Mouse (Mus musculus) embryonic fibroblast, embryonic 13.5 days (primary cell): Measurements from ENCODE around the gene Scd3. TPM values are rescaled to one million over a fixed set of nuclear protein-coding genes. Genes with fewer than 3 reads are reported as not detected.

Source experiments
- H3K27ac ChIP-seq: 2 replicates; pipeline ENCODE4 v1.5.1; 2012; ENCODE audit warnings: low read length, control low read depth, inconsistent platforms; ENCODE audit not compliant: insufficient read depth
- H3K4me1 ChIP-seq: 2 replicates; pipeline ENCODE4 v1.6.1; 2011; ENCODE audit warnings: low read length; ENCODE audit not compliant: control insufficient read depth, insufficient read depth
- H3K4me3 ChIP-seq: 2 replicates; pipeline ENCODE4 v1.5.1; 2011; ENCODE audit warnings: mild to moderate bottlenecking, control low read depth, low read length; ENCODE audit not compliant: insufficient read depth
- CTCF ChIP-seq: IDR thresholded peaks from 2 replicates; pipeline ENCODE4 v1.5.1; 2011; ENCODE audit warnings: mild to moderate bottlenecking, control low read depth, low read length, moderate library complexity, borderline replicate concordance; ENCODE audit not compliant: insufficient read depth
- POLR2A ChIP-seq: IDR thresholded peaks from 2 replicates; pipeline ENCODE4 v1.6.1; 2011; ENCODE audit warnings: low read depth, mild to moderate bottlenecking, control low read depth, low read length, moderate library complexity
- polyA plus RNA-seq: library from polyadenylated mRNA; stranded (reverse); fragments of >200 nt; gene quantifications from 2 replicates; pipeline ENCODE4 v1.2.4, GENCODE M21; 2011; ENCODE audit warnings: low read depth; ENCODE audit not compliant: missing spikeins, insufficient read length

Scd3 gene
- 0.17 and 0.23 TPM in 2 replicates for polyA plus RNA-seq

GRCm38 (mm10) chr19:44203015-44203564 lies at the start of gene Scd3:
TSS of gene Scd3 (plus strand) at chr19:44203269.
- H3K4me3 ChIP-seq: no peak within 1 kb of the TSS
- H3K4me1 ChIP-seq: no peaks in the 10 kb centered on the region
- H3K27ac ChIP-seq: no peak within 1 kb of the TSS
- TF ChIP-seq POLR2A: no peak
- TF ChIP-seq CTCF: no peak

GRCm38 (mm10) chr19:44153781-44154180 lies 49.3 kb upstream of the Scd3 start:
- no peak overlapping the region for H3K4me3 ChIP-seq
- no peaks in the 10 kb centered on the region for H3K4me1 ChIP-seq
- no peak overlapping the region for H3K27ac ChIP-seq
- TF ChIP-seq CTCF (no peak), POLR2A (no peak)

DNA sequence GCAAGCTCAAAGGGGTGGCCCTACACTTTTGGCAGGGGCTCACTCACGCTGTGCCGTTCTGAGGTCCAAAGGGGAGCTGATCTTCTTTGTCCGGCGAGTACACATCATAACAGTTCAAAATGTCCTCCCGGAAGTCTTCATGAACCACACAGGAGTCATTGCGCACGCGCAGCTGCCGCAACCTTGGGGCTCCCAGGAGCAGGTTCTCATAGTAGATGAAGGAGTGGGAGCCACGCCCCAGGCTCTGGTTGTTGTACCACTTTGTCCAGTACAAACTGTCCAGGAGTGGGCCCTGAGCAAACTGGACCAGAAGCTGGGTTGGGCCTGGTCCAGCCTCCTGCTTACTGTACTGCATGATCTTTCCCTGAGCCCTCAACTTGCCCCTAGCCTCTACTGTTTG lies 46.1 kb upstream of the Scd3 start:
- no peaks in the 10 kb centered on the region for H3K4me1 ChIP-seq
- no peak overlapping the region for H3K27ac ChIP-seq
- TF ChIP-seq POLR2A: no peak
- no peak for TF ChIP-seq CTCF
- no peak overlapping the region for H3K4me3 ChIP-seq

GRCm38 (mm10) chr19:44159386-44159785 lies 43.7 kb upstream of the Scd3 start:
- no peak overlapping the region for H3K27ac ChIP-seq
- no peaks in the 10 kb centered on the region for H3K4me1 ChIP-seq
- no peak overlapping the region for H3K4me3 ChIP-seq
- no peak for TF ChIP-seq POLR2A
- no peak for TF ChIP-seq CTCF

- Histone ChIP-seq H3K4me1 (no peaks in the 10 kb centered on the region), H3K27ac (no peak overlapping the region), H3K4me3 (no peak overlapping the region)
- TF ChIP-seq CTCF: no peak
Measured at GRCm38 (mm10) chr19:44161515-44161914, 41.6 kb upstream of the Scd3 start.

DNA sequence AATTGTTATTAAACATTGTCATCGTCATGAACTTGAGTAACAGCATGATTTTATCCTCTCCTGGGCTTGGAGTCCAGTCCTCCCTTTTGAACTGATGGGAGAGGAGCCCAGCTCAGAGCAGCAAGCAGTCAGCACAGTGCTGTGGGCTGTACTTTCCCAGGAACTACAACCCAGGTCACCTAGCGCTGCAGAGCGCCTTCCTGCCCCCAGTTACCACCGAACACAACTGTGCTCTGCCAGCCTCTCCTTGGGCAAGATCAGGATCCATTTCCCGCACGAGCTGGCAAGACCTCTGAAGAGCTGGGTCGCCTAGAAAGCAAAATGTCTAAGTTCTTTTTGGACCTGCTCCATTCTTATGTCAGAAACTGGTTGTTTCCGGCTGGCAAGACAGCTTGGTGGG lies 28.2 kb upstream of the Scd3 start:
- no peak overlapping the region for H3K27ac ChIP-seq
- no peak overlapping the region for H3K4me3 ChIP-seq
- no peak for TF ChIP-seq POLR2A
- TF ChIP-seq CTCF: no peak
- H3K4me1 ChIP-seq: no peaks in the 10 kb centered on the region

DNA sequence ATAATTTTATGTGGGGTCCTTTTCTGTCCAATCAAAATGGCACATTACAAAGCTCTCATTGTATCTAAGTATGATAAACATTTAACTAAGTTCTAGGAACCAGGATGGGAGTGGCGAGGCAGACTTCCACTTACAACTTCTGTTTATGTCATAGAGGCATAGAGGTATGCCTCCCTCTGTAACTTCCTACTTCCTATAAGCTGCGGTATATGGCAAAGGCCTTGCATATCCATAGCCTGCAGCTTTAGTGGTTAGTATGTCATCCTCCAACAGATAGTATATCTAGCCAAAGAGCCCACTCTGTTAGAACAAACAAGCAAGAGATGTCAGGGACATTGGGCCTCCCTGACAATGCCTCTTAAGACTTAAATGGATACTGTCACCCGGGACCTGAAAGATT lies 26.3 kb upstream of the Scd3 start:
- H3K4me1 ChIP-seq: no peaks in the 10 kb centered on the region
- H3K4me3 ChIP-seq: no peak overlapping the region
- no peak overlapping the region for H3K27ac ChIP-seq
- TF ChIP-seq POLR2A: no peak
- no peak for TF ChIP-seq CTCF

DNA sequence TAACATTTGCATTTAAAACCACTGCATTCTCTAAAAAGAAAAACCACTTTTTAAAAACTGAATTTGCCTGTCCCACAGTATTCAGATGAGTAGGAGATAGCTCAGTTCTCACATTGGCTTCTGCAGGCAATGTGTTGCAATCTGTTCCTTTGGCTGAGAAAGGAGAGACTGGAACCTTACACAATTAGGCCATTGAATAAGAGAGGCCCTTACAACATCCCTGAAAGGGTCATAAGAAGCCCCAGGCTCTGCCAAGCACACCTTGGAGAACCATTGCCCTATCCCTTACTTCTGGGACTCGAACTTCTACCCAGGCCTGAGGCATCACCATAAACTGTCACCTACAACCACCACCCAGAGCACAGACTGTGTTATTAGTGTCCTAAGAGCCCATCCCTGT lies 22.6 kb upstream of the Scd3 start:
- Histone ChIP-seq H3K4me1 (no peaks in the 10 kb centered on the region), H3K4me3 (no peak overlapping the region), H3K27ac (no peak overlapping the region)
- TF ChIP-seq CTCF (no peak), POLR2A (no peak)

DNA sequence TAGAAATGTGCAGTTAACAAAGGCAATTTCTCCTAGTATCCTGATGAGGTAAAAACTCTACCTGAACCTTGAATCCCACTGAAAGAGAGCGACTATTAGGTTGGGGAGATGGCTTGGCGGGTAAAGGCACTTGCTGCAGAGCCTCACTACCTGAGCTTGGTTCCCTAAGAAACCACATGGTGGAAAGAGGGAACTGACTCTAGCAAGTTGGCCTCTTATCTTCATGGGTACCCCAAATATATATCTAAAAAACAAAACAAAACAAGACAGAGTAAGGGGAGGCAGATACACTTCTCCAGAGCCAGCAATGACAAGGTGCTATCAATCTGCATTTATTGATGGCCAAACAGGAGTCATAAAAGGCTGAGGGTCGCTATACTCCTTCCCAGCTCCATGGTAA lies 19.1 kb upstream of the Scd3 start:
- Histone ChIP-seq H3K4me3 (no peak overlapping the region), H3K4me1 (no peaks in the 10 kb centered on the region), H3K27ac (no peak overlapping the region)
- TF ChIP-seq CTCF: no peak
- TF ChIP-seq POLR2A: no peak

DNA sequence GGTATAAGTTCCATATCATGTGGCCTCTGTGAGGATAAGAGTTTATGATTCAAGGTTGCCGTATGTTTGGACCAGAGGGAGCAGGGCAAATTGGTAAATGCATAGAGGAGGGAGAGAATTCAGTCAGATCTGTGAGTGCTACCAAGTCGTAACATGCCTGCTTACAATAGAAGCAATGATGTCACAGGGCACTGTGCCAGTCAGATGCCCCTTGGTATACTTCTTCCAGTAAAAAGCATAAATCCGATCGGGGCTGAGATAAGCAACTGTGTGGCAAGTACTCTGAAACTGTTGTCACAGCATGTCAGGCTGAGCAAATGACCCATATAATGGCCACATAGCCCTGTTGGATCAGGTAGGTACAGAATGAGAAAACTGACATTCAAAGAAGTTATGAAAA lies 14.0 kb upstream of the Scd3 start:
- Histone ChIP-seq H3K27ac (no peak overlapping the region), H3K4me3 (no peak overlapping the region), H3K4me1 (no peaks in the 10 kb centered on the region)
- TF ChIP-seq POLR2A (no peak), CTCF (no peak)

DNA sequence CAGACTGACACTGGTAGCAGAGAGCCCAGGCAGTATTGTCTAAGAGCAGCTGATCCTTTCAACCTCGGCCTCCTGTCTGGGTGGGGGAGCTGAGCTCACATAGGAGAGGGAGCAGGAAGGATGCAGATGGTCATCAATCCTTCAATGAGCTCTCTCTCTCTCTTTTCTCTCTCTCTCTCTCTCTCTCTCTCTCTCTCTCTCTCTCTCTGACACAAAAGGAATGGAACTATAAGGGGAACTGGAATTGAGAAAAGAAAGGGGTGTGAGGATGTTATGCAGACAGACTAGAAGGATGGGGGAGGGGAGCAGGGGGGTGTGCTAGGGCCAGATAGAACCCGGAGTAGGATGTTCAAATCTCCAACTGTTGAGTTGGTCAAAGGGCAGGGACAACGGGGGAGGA lies 10.7 kb upstream of the Scd3 start, which contains the start of gene Pkd2l1:
Gene Pkd2l1 (minus strand): TSS at position 101 of the 400 bp plus-strand sequence.
- no peak within 1 kb of the TSS for H3K27ac ChIP-seq
- TF ChIP-seq POLR2A (no peak), CTCF (no peak)
- no peaks in the 10 kb centered on the region for H3K4me1 ChIP-seq
- H3K4me3 ChIP-seq: no peak within 1 kb of the TSS
